Mouse (Mus musculus) midbrain, embryonic 10.5 days (tissue): ENCODE data around the gene Trim69. TPM values are rescaled to one million over a fixed set of nuclear protein-coding genes. Genes with fewer than 3 reads are reported as not detected.

Source experiments
- DNase-seq: peaks from one replicate; pipeline ENCODE4 v3.0.0-alpha.2; 2017; ENCODE audit warnings: low spot score
- H3K27ac ChIP-seq: fragments of 300-500 bp; sonication (generic); replicated peaks from 2 replicates; pipeline ENCODE4 v1.5.1; 2016; ENCODE audit warnings: mild to moderate bottlenecking
- H3K27me3 ChIP-seq: fragments of 300-500 bp; sonication (generic); 2 replicates; pipeline ENCODE4 v1.6.1; 2016; ENCODE audit warnings: low read depth, mild to moderate bottlenecking; ENCODE audit not compliant: poor library complexity, severe bottlenecking
- H3K36me3 ChIP-seq: fragments of 300-500 bp; sonication (generic); 2 replicates; pipeline ENCODE4 v1.6.1; 2016; ENCODE audit warnings: mild to moderate bottlenecking, moderate library complexity
- H3K4me1 ChIP-seq: fragments of 300-500 bp; sonication (generic); 2 replicates; pipeline ENCODE4 v1.6.1; 2016
- H3K4me3 ChIP-seq: fragments of 300-500 bp; sonication (generic); 2 replicates; pipeline ENCODE4 v1.5.1; 2016; ENCODE audit warnings: mild to moderate bottlenecking, moderate library complexity
- H3K9me3 ChIP-seq: fragments of 300-500 bp; sonication (generic); replicated peaks from 2 replicates; pipeline ENCODE4 v1.6.1; 2016; ENCODE audit warnings: mild to moderate bottlenecking
- WGBS: fragments of 180-500 bp; shearing (Covaris S2); methylation state at CpG from one replicate; pipeline ENCODE4 v1.1.7; 2016; 5-methylcytosine and 5-hydroxymethylcytosine counted together
- polyA plus RNA-seq: library from polyadenylated mRNA; unstranded; fragments of >200 nt; fragmentation: Nextera tagmentation; extraction: Ambion mirVana; gene quantifications from 2 replicates; pipeline ENCODE4 v1.2.1, GENCODE M21; 2016

Trim69 gene
- polyA plus RNA-seq, 1 experiment from 2014 or later, result not detected

DNA sequence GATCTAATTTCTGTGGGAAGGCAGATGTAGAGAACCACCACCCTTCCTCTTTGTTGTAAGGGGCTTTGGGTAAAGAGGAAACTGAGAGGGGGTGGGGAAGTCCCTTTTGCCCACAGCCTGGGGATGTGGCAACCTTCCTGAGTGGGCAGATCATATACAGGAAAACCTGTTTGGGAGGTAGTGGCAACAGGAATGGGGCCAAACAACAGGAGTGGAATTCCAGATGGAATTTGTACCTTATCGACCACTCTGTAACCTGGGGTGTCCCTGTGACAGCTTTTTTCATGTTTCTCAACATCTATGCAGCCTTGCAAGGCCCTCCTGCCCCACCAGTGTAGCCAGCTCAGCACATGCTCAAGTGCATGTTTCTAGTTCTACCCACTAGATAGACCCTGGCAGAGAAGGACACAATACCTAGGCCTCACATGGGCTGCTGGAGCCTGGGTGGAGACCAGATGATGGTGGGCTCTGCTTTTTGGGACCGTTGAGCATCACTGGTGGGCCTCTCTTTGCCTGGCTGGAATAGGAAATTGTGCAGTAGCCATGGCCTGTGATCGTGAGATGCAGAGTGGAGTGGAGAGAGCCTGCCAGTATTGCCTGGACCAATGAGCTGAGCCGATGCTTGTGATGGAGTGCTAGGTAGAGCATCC is 4.3 kb upstream of the Trim69 start:
- 93% methylated on average over 4 of the region's 4 CpGs for WGBS

DNA sequence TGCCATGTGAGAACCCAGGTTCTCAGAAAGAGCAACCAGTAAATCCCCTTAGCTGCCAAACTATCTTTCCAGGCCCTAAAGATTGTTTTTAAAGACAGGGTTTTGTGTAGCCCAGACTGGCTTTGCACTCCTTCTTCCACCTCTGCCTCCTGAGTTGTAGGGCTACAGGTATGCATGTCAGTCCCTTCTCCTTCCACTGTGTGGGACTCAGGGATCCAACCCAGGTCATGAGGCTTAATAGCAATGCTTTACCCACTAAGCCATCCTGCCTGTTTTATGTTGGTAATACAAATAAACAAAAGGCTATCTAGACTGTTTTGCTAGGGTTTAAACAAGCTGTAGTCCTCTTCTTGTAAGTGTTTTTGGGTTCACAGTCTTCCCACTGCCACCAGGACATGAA is 2.9 kb upstream of the Trim69 start:
- Histone ChIP-seq H3K27ac (no peak overlapping the region), H3K4me3 (no peak overlapping the region), H3K4me1 (peaks cover 14% of the 10 kb centered on the region), H3K36me3 (peaks cover 17% of the 10 kb centered on the region), H3K27me3 (no peaks in the 10 kb centered on the region), H3K9me3 (no peaks in the 10 kb centered on the region)
- no peak for DNase-seq

More for the DNA sequence above, 4.3 kb upstream of the Trim69 start:
- no peak for DNase-seq
- no peaks in the 10 kb centered on the region for H3K9me3 ChIP-seq
- no peak overlapping the region for H3K27ac ChIP-seq
- H3K4me1 ChIP-seq, result peaks cover 9% of the 10 kb centered on the region
- H3K36me3 ChIP-seq, result peaks cover 25% of the 10 kb centered on the region
- no peak overlapping the region for H3K4me3 ChIP-seq
- H3K27me3 ChIP-seq, result no peaks in the 10 kb centered on the region

DNA sequence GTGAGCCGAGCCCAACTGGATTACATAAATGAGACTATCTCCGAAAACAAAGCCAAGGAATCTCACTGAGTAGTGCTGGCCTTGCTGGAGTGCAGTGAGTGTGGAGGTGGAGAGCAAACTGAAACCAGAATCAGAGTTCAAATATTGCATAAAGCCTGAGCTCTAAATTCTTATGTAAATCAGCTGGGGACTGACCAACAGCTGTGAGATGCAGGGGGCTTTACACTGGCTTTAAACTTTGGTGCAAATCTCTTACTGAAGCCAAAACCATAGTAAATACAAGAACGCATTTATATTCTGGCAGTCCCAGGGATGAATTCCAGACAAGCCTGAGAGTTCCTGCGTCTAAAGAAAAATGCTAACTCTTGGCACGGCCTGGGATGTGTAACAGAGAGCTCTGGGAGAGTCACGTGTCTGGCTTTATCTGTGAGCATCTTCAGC is 2.1 kb upstream of the Trim69 start:
- H3K36me3 ChIP-seq, result peaks cover 15% of the 10 kb centered on the region
- H3K27ac ChIP-seq, result 0 out of 2 replicates have a peak overlapping the region, but pooled peaks have one; percentile 29
- H3K4me3 ChIP-seq, result no peak overlapping the region
- no peak for DNase-seq
- peaks cover 14% of the 10 kb centered on the region for H3K4me1 ChIP-seq
- no peaks in the 10 kb centered on the region for H3K27me3 ChIP-seq
- WGBS, result 59% methylated on average over 6 of the region's 6 CpGs
- no peaks in the 10 kb centered on the region for H3K9me3 ChIP-seq

DNA sequence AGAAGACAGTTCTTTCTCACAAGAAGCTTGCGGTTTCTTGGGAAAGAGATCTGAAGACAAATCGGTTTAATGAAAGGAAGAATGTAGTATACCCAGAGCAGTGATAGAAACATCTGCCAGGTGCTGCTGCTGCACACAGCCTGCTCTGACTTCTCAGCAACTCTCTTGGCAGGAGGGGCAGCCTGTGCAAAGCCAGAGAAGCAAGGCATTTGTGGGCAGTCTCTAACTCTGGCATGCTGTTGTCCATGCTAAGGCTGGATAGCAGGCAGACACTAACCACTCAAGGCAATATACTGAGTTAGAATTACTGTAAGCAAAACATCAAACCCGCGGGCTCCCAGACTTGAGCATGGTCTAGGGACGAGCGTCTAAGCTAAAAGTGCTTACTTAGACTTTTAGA is 833 bp upstream of the Trim69 start:
- 85% methylated on average over 6 of the region's 6 CpGs for WGBS
- Histone ChIP-seq H3K9me3 (no peaks in the 10 kb centered on the region), H3K4me1 (peaks cover 14% of the 10 kb centered on the region), H3K36me3 (peaks cover 7% of the 10 kb centered on the region), H3K27me3 (no peaks in the 10 kb centered on the region), H3K4me3 (no peak overlapping the region), H3K27ac (no peak overlapping the region)
- no peak for DNase-seq

DNA sequence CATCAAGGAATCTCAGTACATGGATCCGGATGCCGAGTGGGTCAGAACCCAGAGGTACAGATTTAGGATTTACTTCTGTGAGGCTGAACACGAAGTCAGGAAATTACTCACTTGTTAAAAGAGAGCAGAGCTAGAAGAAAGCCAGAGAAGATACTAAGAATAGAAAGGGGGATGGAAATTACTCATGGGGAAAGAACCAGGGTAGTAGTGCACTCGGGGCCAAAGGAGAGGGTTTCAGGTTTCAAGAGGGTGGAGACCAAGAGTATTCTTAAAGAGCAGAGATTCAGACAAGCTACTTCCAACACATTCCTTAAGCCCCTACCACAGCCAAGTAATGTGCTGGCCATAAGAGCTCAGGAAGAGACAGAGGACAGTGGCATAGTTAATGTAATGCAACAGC is 1.0 kb downstream of the Trim69 start:
- no peak overlapping the region for H3K27ac ChIP-seq
- 38% methylated on average over 4 of the region's 4 CpGs for WGBS
- H3K27me3 ChIP-seq, result no peaks in the 10 kb centered on the region
- no peak overlapping the region for H3K4me3 ChIP-seq
- no peaks in the 10 kb centered on the region for H3K9me3 ChIP-seq
- DNase-seq, result no peak
- peaks cover 14% of the 10 kb centered on the region for H3K4me1 ChIP-seq
- no peaks in the 10 kb centered on the region for H3K36me3 ChIP-seq

DNA sequence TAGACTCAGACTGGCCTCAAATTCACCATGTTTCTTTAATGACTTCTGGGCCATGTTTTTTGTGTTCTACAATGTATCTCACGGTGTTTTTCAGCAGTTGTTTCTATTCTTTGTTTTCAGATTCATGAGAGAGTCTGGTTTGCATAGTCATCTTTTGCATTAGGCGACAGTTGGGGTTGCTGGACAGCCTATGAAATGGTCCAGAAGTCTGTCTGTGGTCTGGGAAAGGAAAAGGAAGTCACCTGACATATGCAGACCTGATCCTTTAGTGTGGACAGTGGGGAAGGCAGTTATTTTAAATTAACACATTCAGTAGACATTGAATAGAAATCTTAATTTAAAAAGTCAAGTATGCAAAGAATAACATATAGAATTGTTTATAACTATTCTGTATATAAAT is 2.0 kb downstream of the Trim69 start:
- Histone ChIP-seq H3K36me3 (no peaks in the 10 kb centered on the region), H3K27ac (no peak overlapping the region), H3K9me3 (no peaks in the 10 kb centered on the region), H3K4me1 (peaks cover 14% of the 10 kb centered on the region), H3K27me3 (no peaks in the 10 kb centered on the region), H3K4me3 (no peak overlapping the region)
- DNase-seq, result no peak
- 86% methylated on average over 2 of the region's 2 CpGs for WGBS

DNA sequence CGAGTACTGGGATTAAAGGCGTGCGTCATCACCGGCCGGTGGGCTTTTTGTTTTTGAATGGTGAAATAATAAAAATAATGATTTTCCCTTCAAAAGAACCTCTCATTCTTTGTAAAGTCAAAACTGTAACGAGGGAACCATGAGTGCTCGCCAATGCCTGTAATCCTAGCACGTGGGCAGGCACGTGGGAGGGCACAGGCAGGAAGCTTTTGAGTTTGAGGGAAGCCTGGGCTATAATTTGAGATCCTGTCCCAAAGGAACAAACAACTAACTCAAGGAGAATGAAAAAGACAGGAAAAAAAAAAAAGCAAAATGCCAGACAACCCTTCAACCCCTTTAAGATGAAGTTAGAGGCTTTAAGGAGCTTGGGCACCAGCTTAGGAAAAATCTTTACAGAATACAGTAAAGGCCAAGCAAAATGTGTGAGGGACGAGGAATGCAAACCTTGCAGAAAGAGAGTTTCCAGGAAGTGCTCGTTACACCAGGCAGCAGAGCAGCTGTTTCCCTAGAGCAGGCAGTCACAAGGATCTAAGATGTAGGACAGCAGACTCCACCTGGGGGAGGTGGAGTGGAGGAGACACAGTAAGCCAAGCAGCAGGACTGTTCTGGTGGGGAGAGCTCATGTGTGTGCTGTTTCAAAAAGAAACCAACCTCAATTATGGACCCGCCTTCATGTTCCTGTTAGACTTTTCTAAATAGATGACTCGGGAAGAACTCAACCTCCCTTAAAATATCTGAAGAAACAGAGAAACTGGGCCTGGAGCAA is 3.1 kb downstream of the Trim69 start:
- H3K9me3 ChIP-seq, result no peaks in the 10 kb centered on the region
- no peak overlapping the region for H3K27ac ChIP-seq
- 84% methylated on average over 13 of the region's 13 CpGs for WGBS
- no peaks in the 10 kb centered on the region for H3K27me3 ChIP-seq
- H3K4me3 ChIP-seq, result no peak overlapping the region
- no peaks in the 10 kb centered on the region for H3K36me3 ChIP-seq
- DNase-seq, result no peak
- H3K4me1 ChIP-seq, result peaks cover 9% of the 10 kb centered on the region

DNA sequence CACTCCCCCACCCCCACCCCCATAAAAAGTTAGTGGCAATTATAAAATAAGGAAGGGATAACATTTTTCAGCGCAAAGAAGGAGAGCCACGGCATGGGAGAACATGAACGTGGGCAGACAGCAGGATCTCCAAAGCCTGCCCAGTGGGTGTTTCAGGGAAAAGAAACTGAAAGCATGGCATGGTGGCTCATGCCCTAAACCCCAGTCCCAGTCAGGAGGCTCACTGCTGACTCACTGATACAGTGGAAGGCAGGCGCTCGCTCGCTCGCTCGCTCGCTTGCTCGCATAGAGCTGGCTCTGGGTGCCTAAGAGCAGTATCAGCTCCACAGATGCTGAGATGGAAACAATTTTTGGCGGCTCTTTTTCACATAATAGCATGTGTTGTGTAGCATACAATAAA is 3.8 kb downstream of the Trim69 start:
- Histone ChIP-seq H3K4me1 (peaks cover 5% of the 10 kb centered on the region; the same call in 1 of the 2 replicates), H3K36me3 (no peaks in the 10 kb centered on the region), H3K9me3 (no peaks in the 10 kb centered on the region), H3K27me3 (no peaks in the 10 kb centered on the region), H3K4me3 (no peak overlapping the region), H3K27ac (no peak overlapping the region)
- WGBS, result 90% methylated on average over 11 of the region's 11 CpGs
- DNase-seq, result no peak

DNA sequence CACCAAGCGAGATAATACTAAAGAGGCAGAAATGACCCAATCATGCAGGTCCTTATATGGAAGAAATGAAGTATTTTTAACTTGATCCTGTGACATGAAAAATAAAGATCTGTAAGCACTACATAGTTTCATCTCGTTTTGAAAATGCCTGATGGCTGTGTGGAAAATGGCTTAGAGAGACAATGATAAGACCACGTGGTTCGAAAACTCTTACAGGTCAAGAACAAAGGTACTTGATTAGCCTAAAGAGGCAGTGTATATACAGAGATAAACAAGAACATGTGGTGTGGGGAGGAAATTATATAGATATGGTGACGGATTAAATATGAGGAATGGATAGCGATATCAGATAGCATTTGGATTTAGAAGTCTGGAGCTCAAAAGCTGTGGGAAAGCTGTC is 10.8 kb downstream of the Trim69 start:
- DNase-seq, result no peak
- no peaks in the 10 kb centered on the region for H3K9me3 ChIP-seq
- H3K27ac ChIP-seq, result no peak overlapping the region
- H3K27me3 ChIP-seq, result no peaks in the 10 kb centered on the region
- H3K4me3 ChIP-seq, result no peak overlapping the region
- H3K4me1 ChIP-seq, result no peaks in the 10 kb centered on the region
- H3K36me3 ChIP-seq, result no peaks in the 10 kb centered on the region
- WGBS, result 92% methylated on average over 6 of the region's 6 CpGs

DNA sequence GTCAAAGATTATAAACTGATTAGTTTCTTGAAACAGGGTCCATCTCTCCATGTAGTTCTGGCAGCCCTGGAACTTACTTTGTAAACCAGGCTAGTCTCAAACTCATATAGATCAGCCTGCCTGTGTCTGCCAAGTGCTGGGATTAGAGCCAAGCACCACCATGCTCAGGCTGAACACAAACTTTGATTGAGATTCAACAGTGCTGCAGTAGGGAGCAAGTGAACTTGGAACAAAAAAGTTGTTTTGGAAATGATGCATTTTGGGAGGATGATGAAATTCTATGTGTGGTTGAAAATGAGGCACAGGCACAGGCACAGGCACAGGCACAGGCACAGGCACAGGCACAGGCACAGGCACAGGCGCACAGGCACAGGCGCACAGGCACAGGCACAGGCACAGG is 11.7 kb downstream of the Trim69 start:
- H3K36me3 ChIP-seq, result no peaks in the 10 kb centered on the region
- no peak for DNase-seq
- no peaks in the 10 kb centered on the region for H3K27me3 ChIP-seq
- 95% methylated on average over 2 of the region's 2 CpGs for WGBS
- H3K4me1 ChIP-seq, result no peaks in the 10 kb centered on the region
- no peak overlapping the region for H3K27ac ChIP-seq
- H3K9me3 ChIP-seq, result no peaks in the 10 kb centered on the region
- H3K4me3 ChIP-seq, result no peak overlapping the region

DNA sequence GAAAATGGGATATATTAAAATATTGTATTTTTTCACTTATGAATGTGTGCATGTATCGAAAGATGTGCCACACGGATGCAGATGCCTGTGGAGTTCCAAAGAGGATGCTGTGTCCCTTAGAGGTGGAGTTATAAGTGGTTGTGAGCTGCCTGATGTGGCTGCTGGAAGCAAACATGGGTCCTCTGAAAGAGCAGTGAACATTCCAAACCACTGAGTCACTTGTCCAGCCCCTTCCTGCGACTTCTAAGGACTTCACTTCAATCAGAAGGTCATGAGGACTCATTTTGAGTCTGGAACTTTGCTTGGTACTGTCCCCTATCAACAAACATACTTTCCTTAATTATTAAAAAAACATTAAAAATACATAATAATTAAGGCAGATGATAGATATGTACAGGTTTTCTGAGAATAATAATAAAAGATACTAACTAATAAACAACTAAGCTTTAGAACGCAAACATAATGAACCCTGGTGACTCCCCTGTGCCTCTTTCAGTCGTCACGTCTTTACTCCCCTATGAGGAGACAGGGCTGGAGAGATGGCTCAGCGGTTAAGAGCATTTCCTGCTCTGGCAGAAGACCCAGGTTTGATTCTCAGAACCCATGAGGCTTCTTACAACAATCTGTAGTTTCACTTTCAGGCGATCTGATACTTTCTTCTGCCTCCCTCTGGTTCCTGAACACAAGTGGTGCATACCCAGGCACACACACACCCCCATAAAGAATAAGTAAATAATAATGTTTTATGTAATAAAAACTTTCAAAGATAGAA is 19.7 kb downstream of the Trim69 start:
- Histone ChIP-seq H3K36me3 (no peaks in the 10 kb centered on the region), H3K27me3 (no peaks in the 10 kb centered on the region), H3K4me3 (no peak overlapping the region), H3K27ac (no peak overlapping the region), H3K4me1 (no peaks in the 10 kb centered on the region), H3K9me3 (no peaks in the 10 kb centered on the region)
- DNase-seq, result no peak
- 84% methylated on average over 8 of the region's 8 CpGs for WGBS

DNA sequence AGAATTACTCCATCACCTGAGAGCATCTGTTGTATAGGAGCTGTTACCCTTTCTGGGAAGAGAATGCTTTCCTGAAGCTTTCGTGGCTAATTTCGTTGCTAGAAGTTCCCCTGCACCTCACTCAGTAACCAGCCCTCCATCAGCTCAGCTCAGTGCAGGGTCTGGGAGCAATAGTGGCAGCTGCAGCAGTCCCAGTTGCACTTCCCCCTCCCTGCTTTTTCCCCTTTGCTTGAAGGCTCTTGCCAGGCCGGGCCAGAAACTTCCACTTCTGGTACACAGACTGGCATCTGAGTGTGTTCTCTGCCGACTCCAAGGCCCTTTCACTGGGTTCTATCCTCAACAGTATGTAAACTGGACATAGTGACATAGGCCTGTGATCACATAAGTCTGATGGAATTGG is 24.6 kb downstream of the Trim69 start:
- no peak for DNase-seq
- Histone ChIP-seq H3K9me3 (no peaks in the 10 kb centered on the region), H3K4me1 (no peaks in the 10 kb centered on the region), H3K27me3 (no peaks in the 10 kb centered on the region), H3K36me3 (no peaks in the 10 kb centered on the region), H3K4me3 (no peak overlapping the region), H3K27ac (no peak overlapping the region)
- WGBS, result 85% methylated on average over 4 of the region's 4 CpGs

DNA sequence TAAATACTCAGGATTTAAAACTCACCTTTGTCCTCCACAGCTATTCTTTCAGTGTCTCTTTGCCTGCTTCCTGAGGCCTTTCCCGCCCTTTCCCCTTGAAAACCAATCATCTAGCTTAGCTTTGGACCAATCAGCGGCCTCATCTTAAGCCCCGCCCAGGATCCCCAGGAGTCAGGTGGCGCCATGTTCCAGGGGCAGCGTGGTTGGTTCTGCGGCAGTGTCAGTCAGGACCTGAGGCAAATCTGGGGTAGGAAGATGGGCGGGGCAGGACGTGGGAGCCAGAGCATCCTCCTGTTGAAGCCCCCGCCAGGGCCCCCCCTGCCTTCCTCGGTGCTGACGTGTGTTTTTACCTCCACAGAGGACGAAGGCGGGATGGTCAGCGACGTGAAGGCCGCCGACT is 25.6 kb downstream of the Trim69 start, which contains the start of the genes Patl2 and Terb2:
Gene Patl2 (minus strand): TSS at position 84 of the 400 bp plus-strand sequence.
Gene Terb2 (plus strand): TSS at position 167 of the 400 bp plus-strand sequence.
- no peaks in the 10 kb centered on the region for H3K27me3 ChIP-seq

More for the DNA sequence above, 25.6 kb downstream of the Trim69 start, which contains the start of the genes Patl2 and Terb2:
- no peak for DNase-seq
- Histone ChIP-seq H3K4me3 (no peak within 1 kb of the TSS), H3K4me1 (no peaks in the 10 kb centered on the region), H3K36me3 (no peaks in the 10 kb centered on the region), H3K27ac (no peak within 1 kb of the TSS), H3K9me3 (no peaks in the 10 kb centered on the region)
- WGBS, result 83% methylated on average over 17 of the region's 17 CpGs
